Mouse (Mus musculus) frontal cortex, adult (tissue): Measurements from ENCODE around the gene Slc35b1.

ENCODE experiments used
- ATAC-seq: cut with Nextera tagmentation; 2 replicates; pipeline ENCODE4 v1.9.2; 2017; ENCODE audit warnings: mild to moderate bottlenecking, moderate library complexity, mixed read lengths; ENCODE audit not compliant: low TSS enrichment

Slc35b1 gene

DNA sequence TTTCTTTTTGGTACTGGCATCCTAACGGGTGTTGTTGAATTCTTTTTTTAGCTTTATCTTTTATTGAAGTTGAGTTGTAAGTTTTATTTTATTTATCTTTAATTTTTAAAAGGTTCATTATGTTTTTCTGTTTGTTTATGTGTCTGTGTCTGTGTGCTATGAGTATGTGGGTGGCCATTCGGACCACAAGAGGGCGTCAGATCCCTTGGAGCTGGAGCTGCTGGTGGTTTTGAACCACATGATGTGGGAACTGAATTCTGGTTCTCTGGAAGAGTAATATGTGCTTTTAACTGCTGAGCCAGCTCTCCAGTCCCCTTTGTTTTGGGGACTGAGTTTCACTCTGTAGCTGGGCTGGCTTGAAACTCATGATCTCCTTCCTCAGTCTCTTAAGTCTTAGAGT lies 39.0 kb downstream of the Slc35b1 start:
- no peak for ATAC-seq

DNA sequence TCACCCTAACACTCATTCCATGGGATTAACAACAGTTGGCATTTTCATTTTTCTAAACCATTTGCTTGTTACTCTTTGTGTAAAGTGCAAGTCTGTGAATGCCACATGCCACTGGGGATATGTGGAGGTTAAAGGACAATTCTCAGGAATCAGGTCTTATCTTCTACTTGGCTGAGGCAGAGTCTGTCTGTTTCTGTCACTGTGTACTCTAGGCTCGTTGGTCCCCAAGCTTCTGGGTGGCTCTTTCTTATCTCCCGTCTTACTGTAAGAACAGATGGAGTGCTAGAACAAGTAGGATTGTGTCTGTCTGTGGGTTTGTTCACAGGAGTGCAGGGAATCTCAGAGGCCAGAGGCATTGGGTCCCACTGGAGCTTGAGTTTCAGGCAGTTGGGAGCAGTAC lies 46.9 kb downstream of the Slc35b1 start:
- peak; percentile 47; the same call in 1 of the 2 replicates for ATAC-seq

DNA sequence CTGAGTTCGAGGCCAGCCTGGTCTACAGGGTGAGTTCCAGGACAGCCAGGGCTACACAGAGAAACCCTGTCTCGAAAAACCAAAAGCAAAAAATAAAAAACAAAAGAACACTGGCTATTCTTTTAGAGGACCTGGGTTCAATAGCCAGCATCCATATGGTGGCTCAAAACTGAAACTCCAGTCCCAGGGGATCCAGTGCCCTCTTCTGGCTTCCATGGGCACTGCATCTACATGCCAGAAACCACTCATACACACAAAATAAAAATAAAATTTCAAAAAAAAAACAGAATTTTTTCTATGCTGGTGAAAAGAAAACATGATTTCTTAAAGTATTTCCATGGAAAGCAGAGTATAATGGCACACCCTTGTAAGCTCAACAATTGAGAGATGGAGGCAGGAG lies 47.7 kb downstream of the Slc35b1 start:
- no peak for ATAC-seq
